Mouse (Mus musculus): ENCODE measurements around the gene Tmem160. TPM values are rescaled to one million over a fixed set of nuclear protein-coding genes. Genes with fewer than 3 reads are reported as not detected.

The Tmem160 gene
- polyA plus RNA-seq, 1 experiment: 233 TPM

DNA sequence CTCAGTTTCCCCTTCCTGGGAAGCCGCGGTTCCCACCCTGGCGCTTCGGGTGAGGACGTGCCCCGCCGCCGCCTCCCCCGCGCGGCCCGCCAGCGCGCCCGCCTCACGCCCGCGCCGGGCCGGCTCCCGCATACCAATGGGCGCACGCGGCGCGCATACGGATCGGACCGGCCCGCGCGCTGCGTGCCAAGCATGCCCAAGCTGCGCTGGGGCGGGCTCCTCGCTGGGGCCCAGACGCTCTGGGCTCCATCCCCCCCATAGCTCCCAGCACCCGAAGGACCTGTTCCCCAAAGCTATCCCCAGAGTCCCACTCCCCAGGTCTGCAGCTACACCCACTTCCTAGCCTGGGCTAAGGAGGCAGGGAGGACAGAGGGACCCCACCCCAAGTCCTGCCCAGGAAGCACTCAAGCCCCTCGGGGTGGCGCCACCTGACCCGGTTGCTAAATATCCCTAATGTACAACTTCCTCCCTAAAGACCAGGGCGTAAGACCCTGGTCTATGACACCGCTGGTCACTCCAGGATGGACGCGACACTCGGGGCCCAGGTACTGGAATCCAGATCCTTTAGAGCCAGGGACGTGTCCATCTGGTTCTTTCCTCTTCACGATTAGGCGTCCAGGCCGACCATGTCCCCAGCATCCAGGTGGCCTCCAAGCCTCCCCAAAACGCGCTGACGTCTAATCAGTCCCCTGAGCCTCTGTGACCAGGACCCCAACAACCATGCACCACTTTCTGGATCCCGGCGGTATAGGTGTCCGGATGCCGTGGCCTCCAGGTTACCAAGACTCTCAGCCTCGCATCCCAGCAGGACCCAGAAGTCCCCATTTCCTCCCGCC, 23.4 kb downstream of the Tmem160 start:
- H3K4me3 ChIP-seq (replicated peaks): peak overlapping the region; percentile 62
- H3K36me3 ChIP-seq (replicated peaks; ENCODE audit: low read length): no peaks in the 10 kb centered on the region
- TF ChIP-seq FLI1 (IDR thresholded peaks at IDR 0.05; ENCODE audit: low read length): no peak
- TF ChIP-seq GATA1 (IDR thresholded peaks at IDR 0.05; ENCODE audit: borderline replicate concordance, low read length): no peak
- H3K27me3 ChIP-seq (replicated peaks): peaks cover 78% of the 10 kb centered on the region
- peaks cover 7% of the 10 kb centered on the region; the same call in 1 of the 2 replicates for H3K9me3 ChIP-seq
- H3K4me1 ChIP-seq: peaks cover 29% of the 10 kb centered on the region

DNA sequence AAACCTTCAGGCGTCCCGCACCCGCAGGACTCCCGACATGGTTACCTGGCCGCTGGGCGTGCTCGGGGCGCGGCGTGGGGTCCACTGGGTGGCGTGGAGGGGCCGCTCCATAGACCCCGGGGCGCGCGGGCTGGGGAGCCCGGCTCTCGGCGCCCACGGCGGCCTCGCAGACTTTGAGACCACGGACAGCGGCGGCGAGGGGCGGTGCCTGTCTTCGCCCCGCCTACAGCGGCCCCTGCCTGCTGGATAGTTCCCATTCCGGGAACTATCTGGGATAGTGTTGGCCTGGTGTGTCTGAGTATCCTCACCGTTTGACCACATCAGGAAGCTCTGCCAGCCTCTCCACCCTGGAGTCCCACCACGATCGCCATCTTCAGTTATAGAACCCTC, 24.0 kb downstream of the Tmem160 start:
- TF ChIP-seq FLI1 (IDR thresholded peaks at IDR 0.05; ENCODE audit: low read length) (no peak), GATA1 (IDR thresholded peaks at IDR 0.05; ENCODE audit: borderline replicate concordance, low read length) (no peak)
- H3K9me3 ChIP-seq: peaks cover 7% of the 10 kb centered on the region; the same call in 1 of the 2 replicates
- peak overlapping the region; percentile 62 for H3K4me3 ChIP-seq (replicated peaks)
- peaks cover 77% of the 10 kb centered on the region for H3K27me3 ChIP-seq (replicated peaks)
- peaks cover 29% of the 10 kb centered on the region for H3K4me1 ChIP-seq
- H3K36me3 ChIP-seq (replicated peaks; ENCODE audit: low read length): no peaks in the 10 kb centered on the region

DNA sequence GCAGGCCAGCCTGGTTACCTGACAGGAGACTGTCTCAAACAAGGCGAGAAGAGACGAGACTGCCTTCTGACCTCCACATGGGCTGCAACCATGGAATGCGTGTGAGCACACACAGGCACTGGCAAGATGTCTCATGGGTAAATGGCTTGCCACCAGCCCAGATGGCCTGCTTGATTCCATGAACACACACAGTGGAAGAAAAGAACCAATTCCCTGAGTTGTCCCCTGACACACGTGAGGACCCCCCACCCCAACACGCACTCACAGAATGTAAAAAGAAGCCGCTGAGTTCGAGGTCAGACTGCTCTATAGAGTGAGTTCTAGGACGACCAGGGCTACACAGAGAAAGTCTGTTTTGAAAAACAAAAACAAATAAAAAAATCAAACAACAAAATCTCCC, 25.0 kb downstream of the Tmem160 start, which contains the start of gene Npas1:
TSS of gene Npas1 (minus strand) at position 101 of the 400 bp plus-strand sequence.
- H3K27me3 ChIP-seq (replicated peaks): peaks cover 75% of the 10 kb centered on the region
- no peak for TF ChIP-seq FLI1 (IDR thresholded peaks at IDR 0.05; ENCODE audit: low read length)
- no peak for TF ChIP-seq GATA1 (IDR thresholded peaks at IDR 0.05; ENCODE audit: borderline replicate concordance, low read length)
- H3K36me3 ChIP-seq (replicated peaks; ENCODE audit: low read length): no peaks in the 10 kb centered on the region
- peaks cover 23% of the 10 kb centered on the region for H3K4me1 ChIP-seq
- peaks cover 10% of the 10 kb centered on the region for H3K9me3 ChIP-seq
- H3K4me3 ChIP-seq (replicated peaks): peak within 1 kb of the TSS; percentile 62

DNA sequence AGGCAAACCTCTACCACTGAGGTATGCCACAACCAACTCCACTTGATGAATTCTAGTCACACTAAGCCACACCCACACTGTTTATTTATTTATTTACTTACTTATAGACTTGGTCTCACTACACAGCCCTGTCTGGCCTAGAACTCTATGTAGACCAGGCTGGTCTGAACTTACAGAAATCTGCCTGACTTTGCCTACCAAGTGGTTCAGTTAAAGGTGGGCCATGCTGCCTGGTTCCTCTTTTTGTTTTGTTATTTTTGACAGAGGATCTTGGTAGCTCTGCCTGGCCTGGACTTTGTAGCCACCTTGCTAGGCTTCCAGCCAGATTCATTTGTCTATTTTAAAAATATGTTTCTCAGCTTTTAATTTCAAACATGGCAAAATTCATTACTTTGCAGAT, 36.2 kb downstream of the Tmem160 start:
- H3K4me1 ChIP-seq: peaks cover 9% of the 10 kb centered on the region
- H3K4me3 ChIP-seq (replicated peaks): no peak overlapping the region
- H3K36me3 ChIP-seq (replicated peaks; ENCODE audit: low read length): no peaks in the 10 kb centered on the region
- no peak for TF ChIP-seq FLI1 (IDR thresholded peaks at IDR 0.05; ENCODE audit: low read length)
- H3K27me3 ChIP-seq (replicated peaks): peaks cover 34% of the 10 kb centered on the region
- H3K9me3 ChIP-seq: no peaks in the 10 kb centered on the region

DNA sequence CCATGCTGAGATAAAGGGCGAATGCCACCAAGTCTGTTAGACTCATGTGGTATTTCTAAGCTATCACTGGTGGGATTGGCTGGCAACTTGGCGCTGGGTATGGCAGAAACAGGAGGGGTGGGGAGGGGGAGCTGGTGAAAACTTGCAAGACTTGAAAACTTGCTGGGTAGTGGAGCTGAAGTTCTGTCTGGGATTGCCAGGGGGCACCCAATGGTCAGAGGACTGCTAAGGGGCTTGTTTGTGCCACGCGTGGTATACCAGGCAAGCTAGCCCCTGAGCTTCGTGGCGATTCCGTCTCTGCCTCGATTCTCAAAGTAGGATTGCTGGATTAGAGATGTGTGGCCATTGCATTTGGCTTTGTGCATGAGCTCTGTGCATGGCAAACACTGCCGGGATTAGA, 37.4 kb downstream of the Tmem160 start:
- no peak overlapping the region for H3K4me3 ChIP-seq (replicated peaks)
- H3K27me3 ChIP-seq (replicated peaks): peaks cover 27% of the 10 kb centered on the region
- no peak for TF ChIP-seq GATA1 (IDR thresholded peaks at IDR 0.05; ENCODE audit: borderline replicate concordance, low read length)
- TF ChIP-seq FLI1 (IDR thresholded peaks at IDR 0.05; ENCODE audit: low read length): no peak

DNA sequence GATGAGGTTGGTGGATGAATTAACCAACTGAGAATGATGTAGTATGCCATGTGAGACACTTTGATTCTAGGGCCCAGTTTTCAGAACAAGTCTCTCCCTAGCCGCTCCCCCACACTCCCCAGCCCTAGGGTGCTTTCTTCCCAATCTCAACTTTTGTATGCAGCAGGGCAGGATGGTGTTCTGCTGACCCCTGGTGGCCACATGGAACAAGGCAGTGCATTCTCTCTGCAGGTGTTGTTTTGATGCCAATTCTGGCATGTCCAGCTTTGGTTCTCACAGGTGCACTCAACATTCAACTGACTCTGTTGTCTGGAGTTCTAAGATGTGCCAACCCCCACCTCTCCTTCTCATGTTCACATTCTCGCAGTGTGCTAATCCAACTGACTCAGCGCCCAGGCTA, 39.2 kb downstream of the Tmem160 start:
- TF ChIP-seq FLI1 (IDR thresholded peaks at IDR 0.05; ENCODE audit: low read length) (no peak), GATA1 (IDR thresholded peaks at IDR 0.05; ENCODE audit: borderline replicate concordance, low read length) (no peak)
- Histone ChIP-seq H3K9me3 (no peaks in the 10 kb centered on the region), H3K27me3 (replicated peaks) (peaks cover 17% of the 10 kb centered on the region), H3K4me3 (replicated peaks) (no peak overlapping the region), H3K36me3 (replicated peaks; ENCODE audit: low read length) (peaks cover 20% of the 10 kb centered on the region), H3K4me1 (peaks cover 14% of the 10 kb centered on the region)

More for the DNA sequence above, 37.4 kb downstream of the Tmem160 start:
- Histone ChIP-seq H3K4me1 (peaks cover 9% of the 10 kb centered on the region), H3K36me3 (replicated peaks; ENCODE audit: low read length) (peaks cover 2% of the 10 kb centered on the region), H3K9me3 (no peaks in the 10 kb centered on the region)

DNA sequence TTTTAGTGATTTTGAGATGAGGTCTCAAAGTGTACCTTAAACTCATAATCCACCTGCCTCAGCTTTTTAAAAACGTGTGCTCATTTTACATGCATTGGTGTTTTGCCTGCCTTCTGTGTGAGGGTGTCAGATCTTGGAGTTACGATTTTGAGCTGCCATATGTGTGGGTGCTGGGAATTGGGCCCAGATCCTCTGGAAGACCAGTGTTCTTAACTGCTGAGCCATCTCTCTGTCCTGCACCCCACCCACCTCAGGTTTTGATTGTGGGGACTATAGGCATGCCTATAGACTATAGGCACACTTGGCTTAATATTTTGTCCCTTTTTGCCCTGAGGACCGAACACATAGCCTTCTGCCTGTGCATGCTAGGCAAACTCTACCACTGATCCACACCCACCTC, 39.6 kb downstream of the Tmem160 start:
- H3K36me3 ChIP-seq (replicated peaks; ENCODE audit: low read length): peaks cover 25% of the 10 kb centered on the region
- H3K4me3 ChIP-seq (replicated peaks): no peak overlapping the region
- H3K27me3 ChIP-seq (replicated peaks): peaks cover 16% of the 10 kb centered on the region
- TF ChIP-seq FLI1 (IDR thresholded peaks at IDR 0.05; ENCODE audit: low read length) (no peak), GATA1 (IDR thresholded peaks at IDR 0.05; ENCODE audit: borderline replicate concordance, low read length) (no peak)
- H3K9me3 ChIP-seq: no peaks in the 10 kb centered on the region
- peaks cover 14% of the 10 kb centered on the region for H3K4me1 ChIP-seq

DNA sequence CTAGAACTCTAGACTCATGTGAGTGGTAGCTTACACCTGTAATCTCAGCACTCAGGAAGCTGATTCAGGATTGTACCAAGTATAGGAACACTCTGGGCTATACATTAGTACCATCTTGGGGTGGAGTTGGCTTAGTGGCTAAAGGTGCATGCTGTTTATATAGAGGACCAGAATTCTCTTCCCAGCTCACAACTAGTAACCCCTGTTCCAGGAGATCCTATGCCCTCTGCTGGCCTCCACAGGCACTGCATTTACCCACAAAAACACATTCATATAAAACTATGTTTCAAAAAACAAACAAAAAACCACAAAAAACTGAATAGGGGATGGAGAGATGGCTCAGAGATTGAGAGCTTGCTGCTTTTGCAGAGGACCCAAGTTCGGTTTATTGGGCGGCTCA, 40.8 kb downstream of the Tmem160 start:
- Histone ChIP-seq H3K27me3 (replicated peaks) (peaks cover 9% of the 10 kb centered on the region), H3K4me3 (replicated peaks) (no peak overlapping the region), H3K4me1 (peaks cover 24% of the 10 kb centered on the region), H3K9me3 (no peaks in the 10 kb centered on the region), H3K36me3 (replicated peaks; ENCODE audit: low read length) (peaks cover 36% of the 10 kb centered on the region)
- TF ChIP-seq GATA1 (IDR thresholded peaks at IDR 0.05; ENCODE audit: borderline replicate concordance, low read length): no peak
- TF ChIP-seq FLI1 (IDR thresholded peaks at IDR 0.05; ENCODE audit: low read length): no peak

DNA sequence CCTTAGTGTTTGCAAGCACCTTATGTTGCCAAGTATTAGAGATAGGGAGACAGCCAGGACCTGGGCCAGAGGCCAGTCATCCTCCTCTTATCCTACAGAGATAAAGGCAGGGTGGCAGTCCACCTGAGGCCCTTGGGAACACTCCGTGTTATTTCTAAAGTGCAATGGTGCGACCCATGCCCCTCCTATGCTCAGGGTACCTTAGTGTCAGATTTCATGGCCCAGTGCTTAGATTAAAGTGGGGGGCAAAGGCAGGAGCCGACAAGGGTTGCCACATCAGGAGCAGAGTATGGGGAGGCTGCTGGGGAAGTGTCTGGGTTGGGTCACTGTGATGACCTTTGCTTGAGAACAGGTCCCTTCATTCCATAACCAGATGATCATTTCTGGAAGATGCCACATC, 43.7 kb downstream of the Tmem160 start:
- H3K4me1 ChIP-seq: peaks cover 26% of the 10 kb centered on the region
- H3K36me3 ChIP-seq (replicated peaks; ENCODE audit: low read length): peaks cover 49% of the 10 kb centered on the region
- TF ChIP-seq FLI1 (IDR thresholded peaks at IDR 0.05; ENCODE audit: low read length) (no peak), GATA1 (IDR thresholded peaks at IDR 0.05; ENCODE audit: borderline replicate concordance, low read length) (no peak)
- H3K4me3 ChIP-seq (replicated peaks): no peak overlapping the region
- no peaks in the 10 kb centered on the region for H3K27me3 ChIP-seq (replicated peaks)
- no peaks in the 10 kb centered on the region for H3K9me3 ChIP-seq

DNA sequence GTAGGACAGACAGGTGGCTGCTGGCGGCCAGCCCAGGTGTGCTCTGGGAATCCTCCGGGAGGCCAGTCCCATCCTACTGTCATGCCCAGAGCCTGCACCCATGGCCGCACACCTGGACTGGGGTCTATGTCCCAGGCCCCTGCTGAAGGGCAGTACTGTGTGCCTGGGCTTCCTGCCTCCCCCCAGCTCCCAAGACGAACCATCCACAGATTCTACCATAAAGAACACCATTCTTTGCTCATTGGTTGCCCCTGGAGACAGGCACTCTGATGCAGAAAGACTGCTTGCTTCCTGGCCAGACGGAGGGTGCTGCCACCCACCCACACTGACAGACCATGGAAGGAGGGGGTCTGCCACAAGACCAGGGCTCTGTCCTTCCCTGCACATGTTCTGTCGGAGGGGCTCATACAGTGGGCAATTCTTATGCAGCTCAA, 47.1 kb downstream of the Tmem160 start:
- TF ChIP-seq FLI1 (IDR thresholded peaks at IDR 0.05; ENCODE audit: low read length) (no peak), GATA1 (IDR thresholded peaks at IDR 0.05; ENCODE audit: borderline replicate concordance, low read length) (no peak)
- H3K27me3 ChIP-seq (replicated peaks): no peaks in the 10 kb centered on the region
- peaks cover 18% of the 10 kb centered on the region; the same call in 1 of the 2 replicates for H3K4me1 ChIP-seq
- no peaks in the 10 kb centered on the region for H3K9me3 ChIP-seq
- H3K36me3 ChIP-seq (replicated peaks; ENCODE audit: low read length): peaks cover 78% of the 10 kb centered on the region
- no peak overlapping the region for H3K4me3 ChIP-seq (replicated peaks)

Measured in megakaryocyte, embryonic 14.5 days (primary cell).